Mouse (Mus musculus) heart, embryonic 10.5 days (tissue): ENCODE data around the gene Fmo3. TPM values are rescaled to one million over a fixed set of nuclear protein-coding genes. Genes with fewer than 3 reads are reported as not detected.

Experiments
- DNase-seq: peaks from one replicate; pipeline ENCODE4 v3.0.0-alpha.2; 2017; ENCODE audit warnings: low spot score
- H3K27ac ChIP-seq: fragments of 300-500 bp; sonication (generic); 2 replicates; pipeline ENCODE4 v1.5.1; 2016; ENCODE audit warnings: mild to moderate bottlenecking
- H3K27me3 ChIP-seq: fragments of 300-500 bp; sonication (generic); 2 replicates; pipeline ENCODE4 v1.6.1; 2016; ENCODE audit warnings: mild to moderate bottlenecking; ENCODE audit not compliant: poor library complexity, insufficient read depth, severe bottlenecking
- H3K36me3 ChIP-seq: fragments of 300-500 bp; sonication (generic); 2 replicates; pipeline ENCODE4 v1.6.1; 2016; ENCODE audit warnings: mild to moderate bottlenecking, moderate library complexity
- H3K4me1 ChIP-seq: fragments of 300-500 bp; sonication (generic); 2 replicates; pipeline ENCODE4 v1.6.1; 2016; ENCODE audit warnings: mild to moderate bottlenecking
- H3K4me3 ChIP-seq: fragments of 300-500 bp; sonication (generic); 2 replicates; pipeline ENCODE4 v1.5.1; 2016; ENCODE audit warnings: mild to moderate bottlenecking, moderate library complexity
- H3K9me3 ChIP-seq: fragments of 300-500 bp; sonication (generic); 2 replicates; pipeline ENCODE4 v1.6.1; 2016; ENCODE audit warnings: mild to moderate bottlenecking, moderate library complexity
- WGBS: fragments of 180-500 bp; shearing (Covaris S2); methylation state at CpG from one replicate; pipeline ENCODE4 v1.1.7; 2016; 5-methylcytosine and 5-hydroxymethylcytosine counted together
- polyA plus RNA-seq: library from polyadenylated mRNA; unstranded; fragments of >200 nt; fragmentation: Nextera tagmentation; extraction: Ambion mirVana; gene quantifications from 2 replicates; pipeline ENCODE4 v1.2.1, GENCODE M21; 2016

Gene Fmo3
- polyA plus RNA-seq, 1 experiment from 2014 or later, result not detected

DNA sequence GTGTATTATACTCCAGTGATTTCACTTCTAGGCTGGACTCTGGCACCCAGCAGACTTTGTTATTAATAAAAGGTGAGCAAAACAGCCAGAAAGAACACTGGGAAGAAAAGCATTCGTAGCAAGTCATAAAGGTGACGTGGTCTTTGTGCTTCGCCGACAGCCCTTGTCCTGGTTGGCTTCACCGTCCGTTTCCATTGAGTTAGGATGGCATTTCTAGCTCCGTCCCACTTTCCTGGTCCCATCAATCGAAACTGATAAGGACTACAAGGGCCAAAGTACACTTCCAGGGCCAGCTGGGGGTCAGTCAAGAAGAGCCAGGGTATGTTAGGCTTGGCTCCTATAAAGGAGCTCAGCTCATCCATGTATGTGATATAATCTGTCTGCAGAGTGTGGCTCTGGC lies 67.7 kb downstream of the Fmo3 start:
- Histone ChIP-seq H3K4me3 (no peak overlapping the region), H3K9me3 (no peaks in the 10 kb centered on the region), H3K27ac (no peak overlapping the region), H3K36me3 (no peaks in the 10 kb centered on the region), H3K4me1 (no peaks in the 10 kb centered on the region), H3K27me3 (no peaks in the 10 kb centered on the region)
- WGBS, result 74% methylated on average over 8 of the region's 8 CpGs
- DNase-seq, result no peak

DNA sequence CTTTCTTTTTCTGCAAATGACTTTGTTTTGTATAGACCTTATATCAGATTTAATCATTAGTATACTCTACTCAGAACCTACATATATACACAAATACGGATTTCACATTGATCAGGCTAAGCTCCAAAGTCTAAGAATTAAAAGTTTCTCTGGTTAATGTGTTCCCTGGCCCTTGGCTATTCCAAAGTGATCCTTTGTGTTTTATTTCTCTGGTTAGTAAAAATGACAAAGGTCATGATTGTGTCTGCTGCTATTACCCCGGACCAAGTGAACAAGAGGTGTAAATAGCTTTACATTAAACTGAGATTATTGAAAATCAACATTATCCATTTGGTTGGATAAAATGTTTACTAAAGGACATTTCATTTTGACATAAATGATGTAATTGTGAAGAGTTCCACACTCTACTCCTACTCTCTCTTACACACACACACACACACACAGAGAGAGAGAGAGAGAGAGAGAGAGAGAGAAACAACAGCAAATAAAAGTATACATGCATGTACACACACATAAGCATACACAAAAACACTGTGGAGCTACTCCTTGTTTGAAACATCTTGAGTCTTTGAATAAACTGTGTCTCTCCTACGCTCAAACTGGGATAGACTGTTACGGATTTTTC lies 69.3 kb downstream of the Fmo3 start:
- Histone ChIP-seq H3K9me3 (no peaks in the 10 kb centered on the region), H3K4me3 (no peak overlapping the region), H3K27ac (no peak overlapping the region), H3K4me1 (no peaks in the 10 kb centered on the region), H3K36me3 (no peaks in the 10 kb centered on the region), H3K27me3 (no peaks in the 10 kb centered on the region)
- 85% methylated on average over 4 of the region's 4 CpGs for WGBS
- no peak for DNase-seq

DNA sequence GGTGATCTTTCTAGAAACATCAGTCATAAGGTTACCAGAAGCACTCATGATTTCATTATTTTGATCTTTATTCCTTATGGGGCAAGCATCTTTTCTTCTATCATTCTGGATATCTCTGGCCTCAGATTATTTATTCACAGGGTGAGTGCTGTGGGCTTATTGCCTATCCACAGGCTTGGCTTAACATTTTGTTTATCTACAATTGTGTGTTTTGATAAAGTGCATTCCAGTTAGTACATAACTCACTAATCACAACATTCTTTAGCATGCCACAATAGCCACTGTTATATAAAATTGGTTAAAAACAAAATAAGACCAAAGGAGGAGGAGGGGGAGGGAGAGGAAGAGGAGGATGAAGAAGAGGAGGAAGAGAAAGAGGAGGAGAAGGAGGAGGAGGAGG lies 72.2 kb downstream of the Fmo3 start:
- DNase-seq, result no peak
- H3K36me3 ChIP-seq, result no peaks in the 10 kb centered on the region
- no peaks in the 10 kb centered on the region for H3K27me3 ChIP-seq
- H3K4me1 ChIP-seq, result no peaks in the 10 kb centered on the region
- H3K27ac ChIP-seq, result no peak overlapping the region
- H3K4me3 ChIP-seq, result no peak overlapping the region
- H3K9me3 ChIP-seq, result no peaks in the 10 kb centered on the region

Other genes with a start within 250 kb of the Fmo3 start
- 89.0 and 100 TPM in 2 replicates for gene Prrc2c, start 244.0 kb downstream of the Fmo3 start, polyA plus RNA-seq
- 0.08 TPM in 1 of 2 replicates, not detected in the other for gene Fmo4, start 170.6 kb downstream of the Fmo3 start, polyA plus RNA-seq
- gene Fmo1, start 117.9 kb downstream of the Fmo3 start, polyA plus RNA-seq, result 1.7 and 2.8 TPM in 2 replicates
- 0.10 TPM in 1 of 2 replicates, not detected in the other for gene Fmo2, start 85.8 kb downstream of the Fmo3 start, polyA plus RNA-seq
- not detected in 2 replicates for gene Fmo6, start 47.0 kb downstream of the Fmo3 start, polyA plus RNA-seq
- gene Mroh9, start 101.1 kb upstream of the Fmo3 start, polyA plus RNA-seq, result not detected in 2 replicates